31 mouse cellular contexts compared by ENCODE assay signal in the genomic region with DNA sequence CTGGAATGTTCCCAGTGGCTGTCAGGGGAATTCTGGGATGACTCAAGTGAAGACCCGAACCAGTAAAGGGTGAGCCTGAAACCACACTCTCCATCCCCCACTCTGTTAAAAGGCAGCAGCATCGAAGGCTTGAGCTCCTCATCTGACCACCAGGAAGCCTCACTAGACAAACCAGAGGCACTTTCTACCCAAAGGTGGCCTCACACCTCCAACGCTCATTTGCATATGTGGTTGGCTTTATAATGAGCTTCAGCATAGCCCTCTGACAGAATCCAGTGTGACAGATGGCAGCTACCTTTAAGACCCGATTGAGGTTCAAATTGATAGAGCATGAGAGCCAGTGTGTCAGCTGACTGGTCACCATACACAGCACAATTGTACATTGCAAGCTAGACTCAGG. TPM values are rescaled to one million over a fixed set of nuclear protein-coding genes. Genes with fewer than 3 reads are reported as not detected.
"Had no signal": no experiment of that assay in that cellular context is flagged by ENCODE, and none has a peak within 500 bp of the region (broad histone marks: within the 10 kb centered on the region; RNA-seq: fewer than 3 reads in every experiment).

No protein-coding gene starts in this region.

- DNase-seq: gastrocnemius, postnatal 14 days; gastrocnemius, postnatal 36 days; heart, adult 18-20 months; heart, postnatal 14 days; heart, postnatal 36 days; kidney, adult 18-20 months; kidney, adult 8-10 months; kidney, postnatal 14 days; kidney, postnatal 36 days; layer of hippocampus, adult 9-11 months; layer of hippocampus, postnatal 36 days; left cerebral cortex, postnatal 4 days had no signal

- H3K27me3 ChIP-seq: intestine, embryonic 15.5 days had no signal

- H3K27ac ChIP-seq: heart, embryonic 13.5 days; heart, embryonic 15.5 days; hindbrain, embryonic 12.5 days; hindbrain, embryonic 14.5 days; intestine, embryonic 15.5 days; kidney, embryonic 15.5 days; kidney, postnatal 0 days; limb, embryonic 13.5 days; limb, embryonic 15.5 days; liver, embryonic 12.5 days; liver, embryonic 14.5 days had no signal

- H3K9me3 ChIP-seq: heart, embryonic 15.5 days; intestine, embryonic 15.5 days; kidney, embryonic 15.5 days; limb, embryonic 15.5 days had no signal

- H3K36me3 ChIP-seq: heart, embryonic 13.5 days; heart, embryonic 15.5 days; hindbrain, embryonic 12.5 days; intestine, embryonic 15.5 days; kidney, embryonic 15.5 days; limb, embryonic 13.5 days; limb, embryonic 15.5 days; liver, embryonic 12.5 days had no signal

- H3K4me2 ChIP-seq: heart, embryonic 11.5 days; heart, embryonic 13.5 days; heart, embryonic 15.5 days; hindbrain, embryonic 12.5 days; hindbrain, embryonic 14.5 days; intestine, embryonic 15.5 days; kidney, embryonic 15.5 days; limb, embryonic 13.5 days; limb, embryonic 15.5 days; liver, embryonic 12.5 days had no signal

- ATAC-seq: hindbrain, embryonic 16.5 days; inflammation-experienced regulatory T-cells, adult 6 months; intestine, embryonic 15.5 days; intestine, postnatal 0 days; liver, embryonic 12.5 days had no signal

- H3K9ac ChIP-seq: heart, embryonic 13.5 days; heart, embryonic 15.5 days; hindbrain, embryonic 12.5 days; hindbrain, embryonic 14.5 days; intestine, embryonic 15.5 days; kidney, embryonic 15.5 days; limb, embryonic 13.5 days; limb, embryonic 15.5 days; liver, embryonic 12.5 days; liver, embryonic 14.5 days had no signal

- H3K4me3 ChIP-seq: heart, embryonic 13.5 days; heart, embryonic 15.5 days; hindbrain, embryonic 12.5 days; intestine, embryonic 15.5 days; kidney, embryonic 15.5 days; limb, embryonic 13.5 days; limb, embryonic 15.5 days; liver, embryonic 12.5 days had no signal

RNA-seq across cellular contexts. Expression of gene Fam71a, which starts 40.3 kb away (rescaled TPM):
- polyA plus RNA-seq: heart, embryonic 11.5 days; heart, embryonic 13.5 days; heart, embryonic 15.5 days; heart, postnatal 0 days; hindbrain, embryonic 12.5 days; hindbrain, embryonic 14.5 days; hindbrain, embryonic 16.5 days; inflammation-experienced regulatory T-cells, adult 6 months; intestine, embryonic 15.5 days; intestine, postnatal 0 days; kidney, embryonic 15.5 days; kidney, postnatal 0 days; large intestine, adult 2 months; limb, embryonic 11.5 days; limb, embryonic 13.5 days; limb, embryonic 15.5 days; liver, adult 2 months; liver, embryonic 12.5 days; liver, embryonic 14.5 days had no signal
